Mouse (Mus musculus): ENCODE results near the gene Foxj3. TPM values are rescaled to one million over a fixed set of nuclear protein-coding genes. Genes with fewer than 3 reads are reported as not detected.

Foxj3 gene
- polyA plus RNA-seq, 1 experiment from 2014 or later = 18.3 TPM

DNA sequence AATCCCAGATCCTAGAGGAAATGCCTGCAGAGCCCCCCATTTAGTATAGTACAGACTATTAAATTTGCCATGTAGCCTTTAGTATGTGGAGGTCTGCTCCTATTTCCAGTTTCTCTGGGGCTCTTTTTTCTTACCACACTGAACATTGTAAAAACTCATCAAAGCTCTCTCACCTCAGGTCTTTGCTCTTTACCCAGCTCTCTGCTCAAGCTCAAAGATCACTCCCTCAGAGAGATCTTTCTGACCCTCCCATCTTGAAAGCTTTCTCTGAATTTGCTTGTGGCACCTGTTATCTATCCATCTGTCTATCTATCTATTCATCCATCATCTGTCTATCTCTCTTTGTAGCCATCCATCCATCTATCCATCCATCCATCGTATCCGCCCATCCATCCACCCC is 128.4 kb downstream of the Foxj3 start:
- ATAC-seq = no peak
- 83% methylated on average over 2 of the region's 2 CpGs for WGBS
- Histone ChIP-seq H3K4me1 (ENCODE audit: control insufficient read depth, insufficient read depth, low read length) (no peaks in the 10 kb centered on the region), H3K27ac (ENCODE audit: low read length) (no peak overlapping the region), H3K36me3 (ENCODE audit: control insufficient read depth, insufficient read depth, low read length) (no peaks in the 10 kb centered on the region), H3K4me2 (ENCODE audit: low read depth, low read length) (no peak overlapping the region), H3K9ac (ENCODE audit: low read depth, low read length) (no peak overlapping the region), H3K27me3 (replicated peaks; ENCODE audit: control insufficient read depth, insufficient read depth, low read length) (no peaks in the 10 kb centered on the region), H3K4me3 (ENCODE audit: low read length) (no peak overlapping the region), H3K9me3 (ENCODE audit: control insufficient read depth, low read length) (no peaks in the 10 kb centered on the region)

DNA sequence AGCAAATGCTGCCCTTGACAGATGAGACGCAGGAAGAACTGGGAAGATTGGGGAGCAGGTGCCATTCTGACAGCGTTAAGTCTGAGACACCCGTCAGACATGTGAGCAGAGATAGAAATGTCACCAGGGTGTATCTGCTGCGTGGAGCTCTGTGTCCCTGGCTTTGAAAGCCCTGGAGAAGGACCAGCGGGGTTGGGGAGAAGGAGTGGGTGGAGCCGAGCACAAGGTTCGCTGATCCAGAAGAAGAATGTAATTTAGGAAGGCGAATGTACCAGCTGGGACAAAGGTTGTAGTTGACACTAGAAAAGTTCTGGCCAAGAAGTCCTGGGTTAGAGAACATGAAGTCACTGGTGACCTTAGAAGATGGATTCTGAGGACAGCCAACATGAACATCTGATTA is 129.3 kb downstream of the Foxj3 start:
- H3K9me3 ChIP-seq (ENCODE audit: control insufficient read depth, low read length) = no peaks in the 10 kb centered on the region
- no peak overlapping the region for H3K4me3 ChIP-seq (ENCODE audit: low read length)
- ATAC-seq = no peak
- no peak overlapping the region for H3K27ac ChIP-seq (ENCODE audit: low read length)
- no peaks in the 10 kb centered on the region for H3K36me3 ChIP-seq (ENCODE audit: control insufficient read depth, insufficient read depth, low read length)
- 45% methylated on average over 8 of the region's 8 CpGs for WGBS
- no peak overlapping the region for H3K4me2 ChIP-seq (ENCODE audit: low read depth, low read length)
- no peak overlapping the region for H3K9ac ChIP-seq (ENCODE audit: low read depth, low read length)
- H3K4me1 ChIP-seq (ENCODE audit: control insufficient read depth, insufficient read depth, low read length) = no peaks in the 10 kb centered on the region
- H3K27me3 ChIP-seq (replicated peaks; ENCODE audit: control insufficient read depth, insufficient read depth, low read length) = no peaks in the 10 kb centered on the region

DNA sequence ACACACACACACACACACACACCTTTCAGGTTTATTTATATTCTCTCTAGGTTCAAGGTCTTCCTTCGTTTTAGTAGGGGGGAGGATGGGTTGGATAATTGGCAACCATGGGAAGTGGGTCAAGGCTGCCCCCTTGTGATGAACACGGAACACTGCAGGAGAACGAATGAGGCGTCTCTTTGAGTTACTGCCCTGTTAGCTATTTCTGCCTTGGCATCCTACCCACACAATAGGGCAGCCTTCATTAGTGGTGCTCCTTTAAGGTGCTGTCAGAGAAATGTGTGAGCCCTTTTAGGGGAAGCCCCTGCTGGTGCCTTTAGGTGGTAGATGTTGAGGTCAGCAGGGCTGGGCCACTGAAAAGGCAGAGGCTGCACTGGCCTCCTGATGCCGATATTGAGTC is 130.7 kb downstream of the Foxj3 start:
- Histone ChIP-seq H3K4me1 (ENCODE audit: control insufficient read depth, insufficient read depth, low read length) (no peaks in the 10 kb centered on the region), H3K9ac (ENCODE audit: low read depth, low read length) (no peak overlapping the region), H3K36me3 (ENCODE audit: control insufficient read depth, insufficient read depth, low read length) (no peaks in the 10 kb centered on the region), H3K9me3 (ENCODE audit: control insufficient read depth, low read length) (no peaks in the 10 kb centered on the region), H3K4me2 (ENCODE audit: low read depth, low read length) (no peak overlapping the region), H3K27ac (ENCODE audit: low read length) (no peak overlapping the region), H3K4me3 (ENCODE audit: low read length) (no peak overlapping the region), H3K27me3 (replicated peaks; ENCODE audit: control insufficient read depth, insufficient read depth, low read length) (no peaks in the 10 kb centered on the region)
- peak; percentile 50; the same call in 1 of the 2 replicates for ATAC-seq
- WGBS = 29% methylated on average over 5 of the region's 5 CpGs

DNA sequence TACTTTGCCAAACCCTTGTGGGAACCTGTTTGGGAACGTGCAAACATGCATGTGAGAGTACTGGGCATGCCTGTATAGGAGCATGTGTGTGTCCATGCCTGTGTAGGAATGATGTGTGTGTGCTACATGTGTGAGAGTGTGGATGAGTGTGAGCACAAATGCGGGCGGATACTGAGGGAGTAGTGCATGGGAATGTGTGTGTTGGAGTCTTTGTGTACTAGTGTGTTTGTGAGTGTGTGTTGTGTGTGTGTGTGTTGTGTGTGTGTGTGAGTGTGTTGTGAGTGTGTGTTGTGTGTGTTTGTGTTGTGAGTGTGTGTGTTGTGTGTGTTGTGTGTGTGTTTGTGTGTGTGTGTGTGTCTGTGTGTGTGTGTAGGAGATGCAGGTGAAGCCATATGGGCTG is 131.4 kb downstream of the Foxj3 start:
- no peaks in the 10 kb centered on the region for H3K36me3 ChIP-seq (ENCODE audit: control insufficient read depth, insufficient read depth, low read length)
- H3K4me3 ChIP-seq (ENCODE audit: low read length) = no peak overlapping the region
- H3K27ac ChIP-seq (ENCODE audit: low read length) = no peak overlapping the region
- no peak overlapping the region for H3K4me2 ChIP-seq (ENCODE audit: low read depth, low read length)
- H3K9ac ChIP-seq (ENCODE audit: low read depth, low read length) = no peak overlapping the region
- no peaks in the 10 kb centered on the region for H3K9me3 ChIP-seq (ENCODE audit: control insufficient read depth, low read length)
- 87% methylated on average over 3 of the region's 3 CpGs for WGBS
- ATAC-seq = no peak
- H3K4me1 ChIP-seq (ENCODE audit: control insufficient read depth, insufficient read depth, low read length) = no peaks in the 10 kb centered on the region
- H3K27me3 ChIP-seq (replicated peaks; ENCODE audit: control insufficient read depth, insufficient read depth, low read length) = no peaks in the 10 kb centered on the region

DNA sequence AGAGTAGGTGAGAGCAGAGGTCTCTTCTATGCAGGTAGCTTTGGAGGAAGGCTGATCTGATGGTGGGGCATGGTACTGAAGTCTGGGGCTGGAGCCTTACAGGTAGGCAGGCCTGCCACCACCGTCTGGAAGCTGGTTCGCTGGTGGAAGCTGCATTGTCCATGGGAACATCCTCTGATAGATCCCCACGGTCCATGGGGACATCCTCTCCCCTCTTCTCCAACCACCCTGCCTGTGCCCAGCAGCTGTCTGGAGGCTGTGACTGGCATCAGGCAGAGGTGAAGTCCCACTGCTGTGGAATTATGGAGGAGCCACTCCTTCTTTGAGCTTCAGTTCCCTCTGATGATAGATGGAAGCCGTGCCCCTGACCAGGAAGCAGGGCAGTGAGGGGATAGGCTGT is 131.8 kb downstream of the Foxj3 start:
- no peaks in the 10 kb centered on the region for H3K27me3 ChIP-seq (replicated peaks; ENCODE audit: control insufficient read depth, insufficient read depth, low read length)
- 79% methylated on average over 4 of the region's 4 CpGs for WGBS
- no peak overlapping the region for H3K4me2 ChIP-seq (ENCODE audit: low read depth, low read length)
- no peaks in the 10 kb centered on the region for H3K36me3 ChIP-seq (ENCODE audit: control insufficient read depth, insufficient read depth, low read length)
- no peaks in the 10 kb centered on the region for H3K9me3 ChIP-seq (ENCODE audit: control insufficient read depth, low read length)
- no peaks in the 10 kb centered on the region for H3K4me1 ChIP-seq (ENCODE audit: control insufficient read depth, insufficient read depth, low read length)
- no peak for ATAC-seq
- no peak overlapping the region for H3K9ac ChIP-seq (ENCODE audit: low read depth, low read length)
- H3K27ac ChIP-seq (ENCODE audit: low read length) = no peak overlapping the region
- no peak overlapping the region for H3K4me3 ChIP-seq (ENCODE audit: low read length)

DNA sequence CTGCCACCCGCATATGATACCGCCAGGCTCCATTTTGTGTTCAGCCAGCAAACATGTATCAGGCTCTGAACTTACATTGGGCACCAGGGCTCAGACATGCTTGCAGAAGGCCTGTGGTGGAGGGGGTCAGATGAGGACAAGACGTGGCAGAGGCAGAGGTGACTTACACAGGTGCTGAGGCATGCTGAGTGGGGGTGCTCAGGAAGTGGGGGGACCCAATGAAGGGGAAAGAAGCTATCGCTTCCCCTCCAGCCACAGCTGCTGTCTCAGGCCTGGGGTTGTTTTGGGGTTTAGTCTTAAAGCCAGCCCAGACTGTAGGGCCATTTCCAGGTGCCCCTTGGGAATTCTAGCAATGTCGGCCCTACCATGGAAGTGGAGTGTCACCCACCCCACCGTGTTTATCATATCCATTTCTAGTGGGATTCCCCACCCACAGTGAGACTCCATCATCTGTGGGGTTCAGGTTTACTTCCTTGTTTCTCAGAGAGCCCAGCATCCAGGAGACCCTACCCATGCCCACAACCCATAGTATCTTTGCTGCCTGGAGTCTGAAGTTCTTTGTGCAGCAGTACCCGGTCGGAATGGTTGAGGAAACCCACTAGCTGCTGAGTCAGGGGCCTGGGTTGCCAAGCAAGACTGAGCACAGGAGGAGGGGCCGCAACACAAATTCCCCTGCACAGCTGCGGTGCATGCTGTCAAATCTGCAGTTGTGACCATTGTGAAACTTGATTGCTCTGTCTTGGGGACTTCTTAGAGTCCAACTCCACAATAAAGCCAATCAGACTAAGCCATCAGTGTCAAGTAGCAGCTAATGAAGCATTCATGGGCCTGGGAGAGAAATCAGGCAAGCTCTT is 132.8 kb downstream of the Foxj3 start:
- WGBS = 76% methylated on average over 10 of the region's 10 CpGs
- Histone ChIP-seq H3K27me3 (replicated peaks; ENCODE audit: control insufficient read depth, insufficient read depth, low read length) (no peaks in the 10 kb centered on the region), H3K4me1 (ENCODE audit: control insufficient read depth, insufficient read depth, low read length) (no peaks in the 10 kb centered on the region), H3K27ac (ENCODE audit: low read length) (no peak overlapping the region), H3K36me3 (ENCODE audit: control insufficient read depth, insufficient read depth, low read length) (no peaks in the 10 kb centered on the region), H3K4me3 (ENCODE audit: low read length) (no peak overlapping the region), H3K9me3 (ENCODE audit: control insufficient read depth, low read length) (no peaks in the 10 kb centered on the region), H3K9ac (ENCODE audit: low read depth, low read length) (no peak overlapping the region), H3K4me2 (ENCODE audit: low read depth, low read length) (no peak overlapping the region)
- ATAC-seq = no peak

DNA sequence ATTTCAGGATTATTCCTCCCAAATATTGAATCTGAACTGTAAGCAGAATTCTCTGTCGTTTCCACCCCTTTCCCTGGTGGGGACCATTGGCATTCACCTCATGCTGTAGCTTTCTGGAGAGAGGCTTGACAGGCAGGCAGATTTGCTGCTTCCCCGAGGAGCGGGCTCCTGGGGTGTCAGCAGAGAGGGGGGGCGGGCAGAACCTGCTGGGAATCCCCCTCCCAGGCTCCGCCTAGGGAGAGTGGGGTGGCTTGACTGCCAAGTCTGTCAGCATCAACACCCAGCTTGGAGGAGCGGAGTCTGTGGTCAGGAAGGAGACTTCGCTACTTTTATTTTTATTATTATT is 133.4 kb downstream of the Foxj3 start:
- no peaks in the 10 kb centered on the region for H3K27me3 ChIP-seq (replicated peaks; ENCODE audit: control insufficient read depth, insufficient read depth, low read length)
- WGBS = 53% methylated on average over 7 of the region's 7 CpGs
- ATAC-seq = no peak

DNA sequence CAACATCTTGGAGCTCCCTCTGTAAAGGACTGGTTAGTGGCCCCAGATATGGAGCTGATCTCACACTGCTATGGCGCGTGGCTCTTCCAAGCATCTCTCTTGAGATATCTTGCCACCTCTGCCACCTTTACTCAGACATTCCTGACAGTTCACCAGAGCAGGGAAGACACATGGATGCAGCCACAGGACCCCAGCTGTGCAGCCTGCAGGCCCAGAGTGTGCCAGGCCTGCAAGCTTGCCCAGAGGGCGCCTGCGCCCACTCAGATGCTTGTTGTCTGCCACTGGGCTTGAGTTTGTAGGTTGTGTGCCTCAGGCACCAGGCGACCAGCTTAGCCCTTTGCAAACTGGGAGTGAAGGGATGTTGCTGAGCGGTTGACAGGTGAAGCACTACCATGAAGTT is 133.9 kb downstream of the Foxj3 start:
- Histone ChIP-seq H3K27ac (ENCODE audit: low read length) (no peak overlapping the region), H3K9me3 (ENCODE audit: control insufficient read depth, low read length) (no peaks in the 10 kb centered on the region), H3K27me3 (replicated peaks; ENCODE audit: control insufficient read depth, insufficient read depth, low read length) (no peaks in the 10 kb centered on the region), H3K9ac (ENCODE audit: low read depth, low read length) (no peak overlapping the region), H3K4me3 (ENCODE audit: low read length) (no peak overlapping the region), H3K4me1 (ENCODE audit: control insufficient read depth, insufficient read depth, low read length) (no peaks in the 10 kb centered on the region), H3K36me3 (ENCODE audit: control insufficient read depth, insufficient read depth, low read length) (no peaks in the 10 kb centered on the region), H3K4me2 (ENCODE audit: low read depth, low read length) (no peak overlapping the region)
- ATAC-seq = no peak
- 87% methylated on average over 6 of the region's 6 CpGs for WGBS

More for the DNA sequence above, 133.4 kb downstream of the Foxj3 start:
- no peak overlapping the region for H3K27ac ChIP-seq (ENCODE audit: low read length)
- H3K4me3 ChIP-seq (ENCODE audit: low read length) = no peak overlapping the region
- H3K9me3 ChIP-seq (ENCODE audit: control insufficient read depth, low read length) = no peaks in the 10 kb centered on the region
- H3K4me2 ChIP-seq (ENCODE audit: low read depth, low read length) = no peak overlapping the region
- H3K36me3 ChIP-seq (ENCODE audit: control insufficient read depth, insufficient read depth, low read length) = no peaks in the 10 kb centered on the region
- H3K9ac ChIP-seq (ENCODE audit: low read depth, low read length) = no peak overlapping the region
- no peaks in the 10 kb centered on the region for H3K4me1 ChIP-seq (ENCODE audit: control insufficient read depth, insufficient read depth, low read length)

DNA sequence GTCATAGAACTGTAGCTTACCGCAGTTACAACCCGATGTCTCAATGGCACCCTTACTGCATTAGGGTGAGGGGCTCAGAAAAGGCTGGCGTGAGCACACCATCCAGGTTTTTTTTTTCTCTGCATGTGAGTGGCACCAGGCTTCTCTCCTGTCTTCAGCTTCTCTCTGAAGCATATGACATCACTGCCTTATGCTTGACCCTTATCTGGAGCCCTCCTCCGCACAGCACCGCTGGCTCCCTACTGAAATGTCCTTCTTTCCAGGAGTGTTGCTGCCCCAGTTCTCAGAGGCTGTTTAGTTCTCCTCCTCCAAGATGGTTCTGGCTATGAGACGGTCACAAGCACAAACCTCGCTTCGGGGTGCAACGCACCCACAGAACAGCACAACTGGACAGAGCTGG is 134.4 kb downstream of the Foxj3 start:
- Histone ChIP-seq H3K9ac (ENCODE audit: low read depth, low read length) (no peak overlapping the region), H3K27me3 (replicated peaks; ENCODE audit: control insufficient read depth, insufficient read depth, low read length) (no peaks in the 10 kb centered on the region), H3K9me3 (ENCODE audit: control insufficient read depth, low read length) (no peaks in the 10 kb centered on the region), H3K4me1 (ENCODE audit: control insufficient read depth, insufficient read depth, low read length) (no peaks in the 10 kb centered on the region), H3K4me2 (ENCODE audit: low read depth, low read length) (no peak overlapping the region), H3K36me3 (ENCODE audit: control insufficient read depth, insufficient read depth, low read length) (no peaks in the 10 kb centered on the region), H3K27ac (ENCODE audit: low read length) (no peak overlapping the region), H3K4me3 (ENCODE audit: low read length) (no peak overlapping the region)
- 91% methylated on average over 9 of the region's 9 CpGs for WGBS
- no peak for ATAC-seq

DNA sequence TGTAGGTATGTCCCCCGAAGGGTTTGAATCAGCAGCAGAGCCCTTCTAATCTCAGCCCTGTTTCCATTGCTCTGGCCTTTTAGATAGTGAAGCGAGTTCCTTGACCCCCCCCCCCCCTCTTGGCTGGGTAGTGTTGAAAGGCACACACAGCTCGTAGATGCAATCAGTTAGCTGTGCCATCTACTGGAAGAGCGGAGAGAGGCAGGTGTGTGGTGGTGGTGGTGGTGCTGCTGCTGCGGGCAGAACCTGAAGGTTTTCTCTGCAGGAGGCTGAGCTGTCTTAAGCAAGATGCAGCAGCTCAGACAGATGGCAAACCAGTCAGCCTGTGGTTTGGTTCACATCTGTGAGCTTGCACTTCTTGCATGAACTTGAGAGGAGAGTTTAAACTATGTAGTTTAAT is 135.9 kb downstream of the Foxj3 start:
- 0 out of 2 replicates have a peak, but pooled peaks have one; percentile 38 for ATAC-seq
- Histone ChIP-seq H3K27ac (ENCODE audit: low read length) (no peak overlapping the region), H3K4me1 (ENCODE audit: control insufficient read depth, insufficient read depth, low read length) (no peaks in the 10 kb centered on the region), H3K9ac (ENCODE audit: low read depth, low read length) (no peak overlapping the region), H3K9me3 (ENCODE audit: control insufficient read depth, low read length) (no peaks in the 10 kb centered on the region), H3K4me2 (ENCODE audit: low read depth, low read length) (no peak overlapping the region), H3K4me3 (ENCODE audit: low read length) (no peak overlapping the region), H3K36me3 (ENCODE audit: control insufficient read depth, insufficient read depth, low read length) (no peaks in the 10 kb centered on the region), H3K27me3 (replicated peaks; ENCODE audit: control insufficient read depth, insufficient read depth, low read length) (no peaks in the 10 kb centered on the region)
- 40% methylated on average over 5 of the region's 5 CpGs for WGBS
